Comparison of ENCODE assay signal across 9 mouse cellular contexts in genomic region chr13:90929847-90930246, GRCm38 (mm10). TPM values are rescaled to one million over a fixed set of nuclear protein-coding genes. Genes with fewer than 3 reads are reported as not detected.
DNase-seq lines count a peak whose midpoint lies in the region; ATAC-seq lines count a peak whose summit lies in the region.
"Had no signal": no experiment of that assay in that cellular context is flagged by ENCODE, and none has a peak within 500 bp of the region (broad histone marks: within the 10 kb centered on the region; RNA-seq: fewer than 3 reads in every experiment).

No protein-coding gene starts in this region.

- H3K27ac ChIP-seq in heart, embryonic 15.5 days = no peak overlapping the region
- H3K27ac ChIP-seq in heart, embryonic 10.5 days = no peak overlapping the region
- H3K27ac ChIP-seq in forebrain, embryonic 14.5 days (ENCODE audit: low read depth, low read length) = no peak overlapping the region
- H3K27ac ChIP-seq in hindbrain, embryonic 16.5 days (ENCODE audit: low read depth, low read length) = no peak overlapping the region
- H3K27ac ChIP-seq: neural tube, embryonic 13.5 days had no signal

- 21% methylated on average over 5 of the region's 5 CpGs for WGBS in heart, embryonic 15.5 days
- WGBS in heart, embryonic 10.5 days = 22% methylated on average over 5 of the region's 5 CpGs
- WGBS in forebrain, embryonic 14.5 days = 21% methylated on average over 5 of the region's 5 CpGs
- WGBS in hindbrain, embryonic 16.5 days = 21% methylated on average over 5 of the region's 5 CpGs

- H3K27me3 ChIP-seq in heart, embryonic 15.5 days = no peaks in the 10 kb centered on the region
- no peaks in the 10 kb centered on the region for H3K27me3 ChIP-seq in heart, embryonic 10.5 days (ENCODE audit: insufficient read depth, poor library complexity, severe bottlenecking)
- no peaks in the 10 kb centered on the region for H3K27me3 ChIP-seq in forebrain, embryonic 14.5 days (replicated peaks; ENCODE audit: control insufficient read depth, insufficient read depth, low read length)
- no peaks in the 10 kb centered on the region for H3K27me3 ChIP-seq in hindbrain, embryonic 16.5 days (replicated peaks; ENCODE audit: control insufficient read depth, insufficient read depth, low read length)
- H3K27me3 ChIP-seq: neural tube, embryonic 13.5 days had no signal

- no peak overlapping the region for H3K4me2 ChIP-seq in heart, embryonic 15.5 days
- H3K4me2 ChIP-seq in forebrain, embryonic 14.5 days (ENCODE audit: low read length) = no peak overlapping the region
- H3K4me2 ChIP-seq in hindbrain, embryonic 16.5 days (ENCODE audit: low read length) = no peak overlapping the region
- H3K4me2 ChIP-seq: neural tube, embryonic 13.5 days had no signal

- DNase-seq in heart, embryonic 10.5 days (ENCODE audit: low spot score) = no peak
- DNase-seq in c-Kit-positive CD71-positive TER-119-positive erythroid progenitor cells, embryonic 14.5 days (ENCODE audit: low spot score) = peak; percentile 74
- DNase-seq in forebrain, embryonic 14.5 days (ENCODE audit: low spot score) = peak; percentile 87
- DNase-seq in left cerebral cortex, adult 18-20 months (ENCODE audit: low spot score in 2 of 2) = peak; percentile 82 to 87
- peak; percentile 73 for DNase-seq in mesoderm, embryonic 11.5 days (ENCODE audit: low read depth, low spot score)
- peak; percentile 39 for DNase-seq in spleen, adult 12 weeks (ENCODE audit: low spot score)

- H3K4me1 ChIP-seq in heart, embryonic 15.5 days (replicated peaks) = no peaks in the 10 kb centered on the region
- H3K4me1 ChIP-seq in heart, embryonic 10.5 days = no peaks in the 10 kb centered on the region
- no peaks in the 10 kb centered on the region for H3K4me1 ChIP-seq in forebrain, embryonic 14.5 days (ENCODE audit: control insufficient read depth, insufficient read depth, low read length)
- H3K4me1 ChIP-seq in hindbrain, embryonic 16.5 days (ENCODE audit: control insufficient read depth, insufficient read depth, low read depth, low read length) = no peaks in the 10 kb centered on the region
- H3K4me1 ChIP-seq: neural tube, embryonic 13.5 days had no signal

- H3K9me3 ChIP-seq in heart, embryonic 15.5 days (replicated peaks) = no peaks in the 10 kb centered on the region
- no peaks in the 10 kb centered on the region for H3K9me3 ChIP-seq in heart, embryonic 10.5 days
- no peaks in the 10 kb centered on the region for H3K9me3 ChIP-seq in forebrain, embryonic 14.5 days (replicated peaks; ENCODE audit: control insufficient read depth, low read length)
- no peaks in the 10 kb centered on the region for H3K9me3 ChIP-seq in hindbrain, embryonic 16.5 days (ENCODE audit: control insufficient read depth, low read length)
- H3K9me3 ChIP-seq: neural tube, embryonic 13.5 days had no signal

- 0 out of 2 replicates have a peak, but pooled peaks have one; percentile 32 for ATAC-seq in heart, embryonic 15.5 days (replicated peaks; ENCODE audit: insufficient number of reproducible peaks, insufficient read depth, low FRiP score, low read depth)
- ATAC-seq in forebrain, embryonic 14.5 days = peak; percentile 59
- ATAC-seq in hindbrain, embryonic 16.5 days = peak; percentile 69

- peaks cover 26% of the 10 kb centered on the region for H3K36me3 ChIP-seq in heart, embryonic 15.5 days
- H3K36me3 ChIP-seq in heart, embryonic 10.5 days = peaks cover 39% of the 10 kb centered on the region
- peaks cover 30% of the 10 kb centered on the region for H3K36me3 ChIP-seq in forebrain, embryonic 14.5 days (ENCODE audit: control insufficient read depth, insufficient read depth, low read length)
- peaks cover 21% of the 10 kb centered on the region for H3K36me3 ChIP-seq in hindbrain, embryonic 16.5 days (ENCODE audit: control insufficient read depth, insufficient read depth, low read length)

- H3K9ac ChIP-seq in heart, embryonic 15.5 days = no peak overlapping the region
- no peak overlapping the region for H3K9ac ChIP-seq in forebrain, embryonic 14.5 days (ENCODE audit: low read length)
- H3K9ac ChIP-seq in hindbrain, embryonic 16.5 days (ENCODE audit: low read depth, low read length) = no peak overlapping the region
- H3K9ac ChIP-seq: neural tube, embryonic 13.5 days had no signal

- H3K4me3 ChIP-seq in heart, embryonic 15.5 days = no peak overlapping the region
- no peak overlapping the region for H3K4me3 ChIP-seq in heart, embryonic 10.5 days
- H3K4me3 ChIP-seq in forebrain, embryonic 14.5 days (ENCODE audit: low read depth, low read length) = no peak overlapping the region
- no peak overlapping the region for H3K4me3 ChIP-seq in hindbrain, embryonic 16.5 days (ENCODE audit: low read length)
- H3K4me3 ChIP-seq: neural tube, embryonic 13.5 days had no signal

RNA-seq across cellular contexts. Expression of gene Rps23, which starts 7.1 kb away (rescaled TPM):
- polyA plus RNA-seq in heart, embryonic 15.5 days (2015; fragmentation: Nextera tagmentation; extraction: Ambion mirVana) = 97.2 and 135 TPM in 2 replicates
- polyA plus RNA-seq in heart, embryonic 10.5 days (2016; fragmentation: Nextera tagmentation; extraction: Ambion mirVana) = 139 and 171 TPM in 2 replicates
- 146 and 210 TPM in 2 replicates for polyA plus RNA-seq in forebrain, embryonic 14.5 days (2014; fragmentation: Nextera tagmentation; extraction: Ambion mirVana)
- polyA plus RNA-seq in hindbrain, embryonic 16.5 days (2015; fragmentation: Nextera tagmentation; extraction: Ambion mirVana) = 78.4 and 85.6 TPM in 2 replicates
- total RNA-seq in left cerebral cortex, adult 18-20 months (2021) = 100 to 1,000 TPM; 230 to 249 TPM

RNA-seq across cellular contexts. Expression of gene Atp6ap1l, which starts 24.7 kb away (rescaled TPM):
- polyA plus RNA-seq in heart, embryonic 15.5 days (2015; fragmentation: Nextera tagmentation; extraction: Ambion mirVana) = 0.53 and 0.92 TPM in 2 replicates
- 0.39 TPM in 1 of 2 replicates, not detected in the other for polyA plus RNA-seq in heart, embryonic 10.5 days (2016; fragmentation: Nextera tagmentation; extraction: Ambion mirVana)
- 3.9 and 4.5 TPM in 2 replicates for polyA plus RNA-seq in forebrain, embryonic 14.5 days (2014; fragmentation: Nextera tagmentation; extraction: Ambion mirVana)
- polyA plus RNA-seq in hindbrain, embryonic 16.5 days (2015; fragmentation: Nextera tagmentation; extraction: Ambion mirVana) = 0.21 and 0.59 TPM in 2 replicates
- 10 to 100 TPM; 23.8 to 26.8 TPM for total RNA-seq in left cerebral cortex, adult 18-20 months (2021)
